Mouse (Mus musculus) heart, embryonic 14.5 days (tissue): Measurements from ENCODE around the gene Slc43a2. TPM values are rescaled to one million over a fixed set of nuclear protein-coding genes. Genes with fewer than 3 reads are reported as not detected.

Experiments used
- ATAC-seq: fragments of 200-750 bp; cut with Nextera tagmentation; 2 replicates; pipeline ENCODE4 v1.8.0; 2017; ENCODE audit warnings: low read depth, moderate TSS enrichment; ENCODE audit not compliant: insufficient number of reproducible peaks, insufficient read depth, low FRiP score
- H3K27ac ChIP-seq, 2 experiments: fragments of 200-500 bp in 1 of 2; fragments of 300-500 bp in 1 of 2; sonication (generic) in 1 of 2; replicated peaks in 1 of 2; 2 replicates each; pipeline ENCODE4 v1.5.1; 2012 to 2014; ENCODE audit warnings: low read depth in 2 of 2, low read length in 2 of 2, control low read depth in 1 of 2, mild to moderate bottlenecking in 1 of 2, mixed read lengths in 1 of 2; ENCODE audit not compliant: control insufficient read depth in 1 of 2, insufficient read depth in 1 of 2
- H3K27me3 ChIP-seq: fragments of 300-500 bp; sonication (generic); 2 replicates; pipeline ENCODE4 v1.6.1; 2014; ENCODE audit warnings: mild to moderate bottlenecking, low read length, control low read depth; ENCODE audit not compliant: control insufficient read depth, insufficient read depth
- H3K36me3 ChIP-seq: fragments of 300-500 bp; sonication (generic); 2 replicates; pipeline ENCODE4 v1.6.1; 2014; ENCODE audit warnings: mild to moderate bottlenecking, control low read depth, low read length, mixed read lengths; ENCODE audit not compliant: control insufficient read depth, insufficient read depth
- H3K4me1 ChIP-seq, 2 experiments: fragments of 200-500 bp in 1 of 2; fragments of 300-500 bp in 1 of 2; sonication (generic) in 1 of 2; 2 replicates each; pipeline ENCODE4 v1.6.1; 2012 to 2014; ENCODE audit warnings: low read length in 2 of 2, control low read depth in 1 of 2, mixed read lengths in 1 of 2; ENCODE audit not compliant: control insufficient read depth in 2 of 2, insufficient read depth in 2 of 2
- H3K4me2 ChIP-seq: fragments of 300-500 bp; sonication (generic); 2 replicates; pipeline ENCODE4 v1.6.1; 2014; ENCODE audit warnings: mild to moderate bottlenecking, low read length
- H3K4me3 ChIP-seq, 2 experiments: fragments of 200-500 bp in 1 of 2; fragments of 300-500 bp in 1 of 2; sonication (generic) in 1 of 2; 2 replicates each; pipeline ENCODE4 v1.5.1; 2012 to 2014; ENCODE audit warnings: low read length in 2 of 2, mild to moderate bottlenecking in 2 of 2, control low read depth in 1 of 2, low read depth in 1 of 2, moderate library complexity in 1 of 2; ENCODE audit not compliant: control insufficient read depth in 1 of 2, insufficient read depth in 1 of 2
- H3K9ac ChIP-seq: fragments of 300-500 bp; sonication (generic); 2 replicates; pipeline ENCODE4 v1.6.1; 2014; ENCODE audit warnings: mild to moderate bottlenecking, low read length
- H3K9me3 ChIP-seq: fragments of 300-500 bp; sonication (generic); 2 replicates; pipeline ENCODE4 v1.6.1; 2016; ENCODE audit warnings: low read length, control low read depth; ENCODE audit not compliant: control insufficient read depth
- WGBS: fragments of 180-500 bp; shearing (Covaris S2); extraction: QIAGEN DNeasy Blood & Tissue Kit; methylation state at CpG from one replicate; pipeline ENCODE4 v1.1.7; 2014; 5-methylcytosine and 5-hydroxymethylcytosine counted together
- polyA plus RNA-seq: library from polyadenylated mRNA; unstranded; fragments of >200 nt; fragmentation: Nextera tagmentation; extraction: Ambion mirVana; gene quantifications from 2 replicates; pipeline ENCODE4 v1.2.1, GENCODE M21; 2014

Slc43a2 gene
- polyA plus RNA-seq, 1 experiment from 2014 or later, result 1.9 TPM

GRCm38 (mm10) chr11:75581495-75582149, 50.1 kb downstream of the Slc43a2 start:
- Histone ChIP-seq H3K27me3 (no peaks in the 10 kb centered on the region), H3K4me1 (no peaks in the 10 kb centered on the region; a peak in 1 of 4 replicates), H3K4me2 (no peak overlapping the region), H3K36me3 (no peaks in the 10 kb centered on the region), H3K9ac (no peak overlapping the region), H3K9me3 (no peaks in the 10 kb centered on the region), H3K27ac (no peak overlapping the region), H3K4me3 (no peak overlapping the region)
- 89% methylated on average over 7 of the region's 7 CpGs for WGBS
- ATAC-seq, result no peak

GRCm38 (mm10) chr11:75583521-75583920, 52.0 kb downstream of the Slc43a2 start:
- 56% methylated on average over 2 of the region's 2 CpGs for WGBS
- no peak overlapping the region for H3K27ac ChIP-seq
- ATAC-seq, result no peak

GRCm38 (mm10) chr11:75585061-75585460, 53.6 kb downstream of the Slc43a2 start:
- Histone ChIP-seq H3K4me3 (no peak overlapping the region), H3K4me1 (peaks cover 9 to 10% of the 10 kb centered on the region in 2 experiments), H3K9me3 (no peaks in the 10 kb centered on the region), H3K4me2 (no peak overlapping the region), H3K27me3 (no peaks in the 10 kb centered on the region), H3K9ac (no peak overlapping the region), H3K27ac (no peak overlapping the region), H3K36me3 (no peaks in the 10 kb centered on the region)
- WGBS, result 72% methylated on average over 4 of the region's 4 CpGs
- ATAC-seq, result no peak

More at GRCm38 (mm10) chr11:75583521-75583920, 52.0 kb downstream of the Slc43a2 start:
- no peak overlapping the region for H3K4me2 ChIP-seq
- H3K4me1 ChIP-seq, result no peaks in the 10 kb centered on the region; a peak in 1 of 4 replicates
- H3K4me3 ChIP-seq, result no peak overlapping the region
- H3K36me3 ChIP-seq, result no peaks in the 10 kb centered on the region
- H3K9ac ChIP-seq, result no peak overlapping the region
- no peaks in the 10 kb centered on the region for H3K9me3 ChIP-seq
- no peaks in the 10 kb centered on the region for H3K27me3 ChIP-seq

- 66% methylated on average over 5 of the region's 5 CpGs for WGBS
- Histone ChIP-seq H3K4me2 (no peak overlapping the region), H3K9me3 (no peaks in the 10 kb centered on the region), H3K9ac (no peak overlapping the region), H3K36me3 (peaks cover under 1% of the 10 kb centered on the region; the same call in 1 of the 2 replicates), H3K27ac (no peak overlapping the region), H3K27me3 (no peaks in the 10 kb centered on the region), H3K4me3 (no peak overlapping the region), H3K4me1 (peaks cover 9 to 11% of the 10 kb centered on the region in 2 experiments)
- no peak for ATAC-seq
Observed at GRCm38 (mm10) chr11:75585978-75586377, 54.5 kb downstream of the Slc43a2 start.

DNA sequence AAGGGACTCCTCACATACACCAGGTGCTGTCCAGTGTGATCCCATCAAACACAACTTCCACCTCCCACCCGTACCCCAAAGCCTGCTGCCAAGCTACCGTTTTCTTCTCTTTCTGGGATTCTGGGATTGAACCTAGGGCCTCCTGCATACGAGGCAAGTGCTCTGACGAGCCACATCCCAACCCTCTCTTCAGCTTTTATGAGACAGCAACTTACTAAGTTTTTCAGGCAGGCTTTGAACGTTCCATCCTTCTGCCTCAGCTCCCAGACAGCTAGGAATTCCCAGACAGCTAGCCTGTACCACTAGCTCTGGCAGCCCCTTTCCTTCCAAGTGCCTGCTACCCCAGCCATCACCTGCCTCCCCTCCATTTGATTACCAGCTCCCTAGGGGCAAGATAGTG, 55.5 kb downstream of the Slc43a2 start:
- peaks cover 8% of the 10 kb centered on the region; the same call in 1 of the 2 replicates for H3K36me3 ChIP-seq
- no peak overlapping the region for H3K4me2 ChIP-seq
- no peaks in the 10 kb centered on the region for H3K9me3 ChIP-seq
- no peak overlapping the region for H3K4me3 ChIP-seq
- no peak for ATAC-seq
- 0 out of 2 replicates have a peak overlapping the region, but pooled peaks have one; percentile 3 for H3K9ac ChIP-seq
- 74% methylated on average over 5 of the region's 5 CpGs for WGBS
- H3K27me3 ChIP-seq, result no peaks in the 10 kb centered on the region
- peaks cover 9 to 11% of the 10 kb centered on the region in 2 experiments for H3K4me1 ChIP-seq
- no peak overlapping the region for H3K27ac ChIP-seq

DNA sequence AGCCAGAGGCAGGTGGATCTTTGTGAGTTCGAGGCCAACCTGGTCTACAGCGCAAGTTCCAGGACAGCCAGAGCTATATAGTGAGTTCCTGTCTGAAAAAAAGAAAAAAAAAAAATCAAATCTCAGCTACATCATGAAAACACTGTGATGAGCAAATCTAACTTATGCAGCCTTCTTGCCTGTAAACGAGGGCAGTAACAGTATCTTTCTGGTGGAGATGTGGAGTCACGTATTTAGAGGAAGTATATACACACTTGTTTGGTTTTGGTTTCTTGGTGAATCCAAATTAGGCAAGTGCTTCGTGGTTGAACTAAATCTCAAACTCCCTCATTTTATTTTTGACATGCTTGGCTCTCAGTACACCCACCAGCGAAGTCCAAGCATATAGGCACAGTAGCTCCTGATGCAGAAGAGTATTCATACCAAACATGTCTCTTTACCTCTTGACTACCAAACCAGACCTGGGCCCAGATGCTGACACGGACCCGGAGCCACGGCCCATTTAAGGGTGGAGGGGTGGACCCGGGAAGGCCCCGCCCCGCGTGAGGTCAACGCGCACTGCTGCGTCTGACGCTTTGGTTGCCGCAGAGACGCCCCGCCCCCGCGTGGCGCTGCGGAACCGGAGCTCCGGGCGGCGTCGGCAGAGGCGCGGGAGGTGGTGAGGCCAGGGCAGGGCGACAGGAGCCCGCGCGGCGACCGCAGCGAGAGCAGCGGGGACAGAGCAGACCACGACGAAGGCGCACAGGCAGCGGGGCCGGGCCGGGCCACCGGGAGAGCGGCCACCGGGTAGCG, 56.2 kb downstream of the Slc43a2 start, which contains the start of gene Pitpna:
Gene Pitpna, plus strand, starts transcription at position 605 of the 792 bp plus-strand sequence.
- Histone ChIP-seq H3K4me1 (peaks cover 9 to 11% of the 10 kb centered on the region in 2 experiments), H3K4me2 (peak within 1 kb of the TSS; percentile 80), H3K9me3 (no peaks in the 10 kb centered on the region), H3K36me3 (peaks cover 15% of the 10 kb centered on the region), H3K4me3 (peak within 1 kb of the TSS; percentile 64 to 73), H3K9ac (peak within 1 kb of the TSS; percentile 81), H3K27ac (peak within 1 kb of the TSS; percentile 61 to 88), H3K27me3 (no peaks in the 10 kb centered on the region)
- ATAC-seq, result peak; percentile 91
- WGBS, result 4% methylated on average over 49 of the region's 49 CpGs

- no peaks in the 10 kb centered on the region for H3K27me3 ChIP-seq
- H3K4me2 ChIP-seq, result peak overlapping the region; percentile 80
- H3K9me3 ChIP-seq, result no peaks in the 10 kb centered on the region
- under 1% methylated on average over 37 of the region's 37 CpGs for WGBS
- peak overlapping the region; percentile 61 to 88 for H3K27ac ChIP-seq
- H3K4me3 ChIP-seq, result peak overlapping the region; percentile 64 to 73
- H3K36me3 ChIP-seq, result peaks cover 22% of the 10 kb centered on the region
- ATAC-seq, result peak; percentile 68
- peaks cover 9 to 11% of the 10 kb centered on the region in 2 experiments for H3K4me1 ChIP-seq
- H3K9ac ChIP-seq, result peak overlapping the region; percentile 81
Observed at GRCm38 (mm10) chr11:75588285-75588941, 56.9 kb downstream of the Slc43a2 start.
